Mouse (Mus musculus) testis, adult 2 months (tissue): ENCODE data around the gene Sema7a.

Experiments used
- CTCF ChIP-seq: fragments of 200-500 bp; IDR thresholded peaks from 2 replicates; pipeline ENCODE4 v1.5.1; 2012; ENCODE audit warnings: low read depth, mild to moderate bottlenecking, inconsistent platforms, low read length, moderate library complexity; ENCODE audit not compliant: control insufficient read depth, insufficient read depth, insufficient replicate concordance
- POLR2A ChIP-seq: fragments of 200-500 bp; IDR thresholded peaks from 2 replicates; pipeline ENCODE4 v1.6.1; 2012; ENCODE audit warnings: low read depth, mild to moderate bottlenecking, inconsistent platforms, low read length, moderate library complexity; ENCODE audit not compliant: control insufficient read depth

GRCm38 (mm10) chr9:57975200-57975821, 35.4 kb downstream of the Sema7a start:
- TF ChIP-seq CTCF: no peak
- TF ChIP-seq POLR2A: no peak
